Mouse (Mus musculus) liver, adult 2 months (tissue): Measurements from ENCODE around the gene Fyb. TPM values are rescaled to one million over a fixed set of nuclear protein-coding genes. Genes with fewer than 3 reads are reported as not detected.

Experiments
- DNase-seq: peaks from one replicate; pipeline ENCODE4 v3.0.0-alpha.2; 2011; ENCODE audit warnings: low read depth, low spot score; ENCODE audit errors: extremely low read depth
- H3K27ac ChIP-seq: fragments of 200-500 bp; replicated peaks from 2 replicates; pipeline ENCODE4 v1.5.1; 2012; ENCODE audit warnings: low read depth, mild to moderate bottlenecking, control low read depth, inconsistent platforms, low read length; ENCODE audit not compliant: insufficient read depth
- H3K27me3 ChIP-seq: fragments of 200-500 bp; 2 replicates; pipeline ENCODE4 v1.6.1; 2012; ENCODE audit warnings: mild to moderate bottlenecking, moderate library complexity, low read length, inconsistent platforms; ENCODE audit not compliant: control insufficient read depth, insufficient read depth
- H3K36me3 ChIP-seq: fragments of 200-500 bp; 2 replicates; pipeline ENCODE4 v1.6.1; 2012; ENCODE audit warnings: low read length, inconsistent platforms; ENCODE audit not compliant: control insufficient read depth, insufficient read depth
- H3K4me1 ChIP-seq: fragments of 200-500 bp; 2 replicates; pipeline ENCODE4 v1.6.1; 2011; ENCODE audit warnings: low read length; ENCODE audit not compliant: control insufficient read depth, insufficient read depth
- H3K4me3 ChIP-seq: fragments of 200-500 bp; 2 replicates; pipeline ENCODE4 v1.5.1; 2011; ENCODE audit warnings: low read depth, mild to moderate bottlenecking, control low read depth, low read length, moderate library complexity; ENCODE audit not compliant: insufficient read depth
- H3K79me2 ChIP-seq: fragments of 200-500 bp; 2 replicates; pipeline ENCODE4 v1.6.1; 2012; ENCODE audit warnings: inconsistent platforms, mild to moderate bottlenecking, low read length, moderate library complexity; ENCODE audit not compliant: control insufficient read depth, insufficient read depth
- H3K9ac ChIP-seq: fragments of 200-500 bp; 2 replicates; pipeline ENCODE4 v1.6.1; 2012; ENCODE audit warnings: low read depth, mild to moderate bottlenecking, control low read depth, inconsistent platforms, low read length
- CTCF ChIP-seq: fragments of 200-500 bp; IDR thresholded peaks from 2 replicates; pipeline ENCODE4 v1.5.1; 2011; ENCODE audit warnings: low read depth, low read length, control low read depth
- POLR2A ChIP-seq: fragments of 200-500 bp; IDR thresholded peaks from 2 replicates; pipeline ENCODE4 v1.6.1; 2011; ENCODE audit warnings: low read length, control low read depth; ENCODE audit not compliant: insufficient read depth; ENCODE audit errors: extremely low read depth
- WGBS: fragments of 180-500 bp; shearing (Covaris S2); methylation state at CpG from one replicate; pipeline ENCODE4 v1.1.7; 2018; 5-methylcytosine and 5-hydroxymethylcytosine counted together
- polyA plus RNA-seq: library from polyadenylated mRNA; depleted of rRNA; stranded (reverse); fragments of >200 nt; gene quantifications from 2 replicates; pipeline ENCODE4 v1.2.3, GENCODE M21; 2012
- total RNA-seq: library from RNA; depleted of rRNA; stranded (reverse); fragments of >200 nt; gene quantifications from 2 replicates; pipeline ENCODE4 v1.2.3, GENCODE M21; 2014

Fyb gene
- total and polyA plus RNA-seq, 2 experiments = 42.3 to 98.2 TPM

GRCm38 (mm10) chr15:6562629-6563028 is 40.0 kb downstream of the Fyb start:
- H3K27ac ChIP-seq = no peak overlapping the region
- WGBS = 63% methylated on average over 2 of the region's 2 CpGs
- no peaks in the 10 kb centered on the region for H3K36me3 ChIP-seq
- no peaks in the 10 kb centered on the region for H3K27me3 ChIP-seq
- DNase-seq = no peak
- H3K9ac ChIP-seq = no peak overlapping the region
- no peaks in the 10 kb centered on the region; the same call in 1 of the 2 replicates for H3K4me1 ChIP-seq
- no peak overlapping the region for H3K4me3 ChIP-seq
- no peak for TF ChIP-seq CTCF
- TF ChIP-seq POLR2A = no peak
- no peaks in the 10 kb centered on the region for H3K79me2 ChIP-seq

- Histone ChIP-seq H3K27me3 (no peaks in the 10 kb centered on the region), H3K27ac (no peak overlapping the region), H3K79me2 (no peaks in the 10 kb centered on the region), H3K36me3 (no peaks in the 10 kb centered on the region), H3K9ac (no peak overlapping the region), H3K4me3 (no peak overlapping the region), H3K4me1 (no peaks in the 10 kb centered on the region; the same call in 1 of the 2 replicates)
- TF ChIP-seq POLR2A (no peak), CTCF (no peak)
- WGBS = 60% methylated on average over 11 of the region's 11 CpGs
- DNase-seq = peak; percentile 47
These were observed 42.3 kb downstream of the Fyb start for GRCm38 (mm10) chr15:6564977-6565421.

- 96% methylated on average over 4 of the region's 4 CpGs for WGBS
- H3K36me3 ChIP-seq = no peaks in the 10 kb centered on the region
- no peaks in the 10 kb centered on the region; the same call in 1 of the 2 replicates for H3K4me1 ChIP-seq
- H3K27ac ChIP-seq = no peak overlapping the region
- DNase-seq = no peak
- H3K4me3 ChIP-seq = no peak overlapping the region
- no peaks in the 10 kb centered on the region for H3K79me2 ChIP-seq
- TF ChIP-seq CTCF (peak; percentile 14; the same call in 1 of the 2 replicates), POLR2A (no peak)
- H3K27me3 ChIP-seq = no peaks in the 10 kb centered on the region
- H3K9ac ChIP-seq = no peak overlapping the region
These were observed 43.2 kb downstream of the Fyb start for GRCm38 (mm10) chr15:6565873-6566272.

GRCm38 (mm10) chr15:6567993-6568392 is 45.3 kb downstream of the Fyb start:
- Histone ChIP-seq H3K9ac (no peak overlapping the region), H3K79me2 (no peaks in the 10 kb centered on the region), H3K4me3 (no peak overlapping the region), H3K27me3 (no peaks in the 10 kb centered on the region), H3K27ac (no peak overlapping the region), H3K4me1 (no peaks in the 10 kb centered on the region; the same call in 1 of the 2 replicates), H3K36me3 (no peaks in the 10 kb centered on the region)
- no peak for DNase-seq
- TF ChIP-seq POLR2A (no peak), CTCF (no peak)
- 78% methylated on average over 5 of the region's 5 CpGs for WGBS

GRCm38 (mm10) chr15:6568605-6569004 is 46.0 kb downstream of the Fyb start:
- Histone ChIP-seq H3K36me3 (no peaks in the 10 kb centered on the region), H3K79me2 (no peaks in the 10 kb centered on the region), H3K4me3 (no peak overlapping the region), H3K9ac (no peak overlapping the region), H3K27ac (peak overlapping the region; percentile 35; the same call in 1 of the 2 replicates), H3K27me3 (no peaks in the 10 kb centered on the region), H3K4me1 (no peaks in the 10 kb centered on the region; the same call in 1 of the 2 replicates)
- no peak for TF ChIP-seq CTCF
- no peak for TF ChIP-seq POLR2A
- 81% methylated on average over 3 of the region's 3 CpGs for WGBS
- no peak for DNase-seq

- H3K27ac ChIP-seq = peak overlapping the region; percentile 39; the same call in 1 of the 2 replicates
- 52% methylated on average over 5 of the region's 5 CpGs for WGBS
These were observed 46.4 kb downstream of the Fyb start for GRCm38 (mm10) chr15:6569074-6569473.

More at GRCm38 (mm10) chr15:6569074-6569473, 46.4 kb downstream of the Fyb start:
- H3K4me1 ChIP-seq = no peaks in the 10 kb centered on the region; the same call in 1 of the 2 replicates
- H3K9ac ChIP-seq = no peak overlapping the region
- no peaks in the 10 kb centered on the region for H3K36me3 ChIP-seq
- no peaks in the 10 kb centered on the region for H3K27me3 ChIP-seq
- H3K4me3 ChIP-seq = no peak overlapping the region
- H3K79me2 ChIP-seq = no peaks in the 10 kb centered on the region
- DNase-seq = peak; percentile 52
- TF ChIP-seq POLR2A (no peak), CTCF (no peak)
